Mouse (Mus musculus) limb, embryonic 11.5 days (tissue): ENCODE results near the gene Draxin. TPM values are rescaled to one million over a fixed set of nuclear protein-coding genes. Genes with fewer than 3 reads are reported as not detected.

Experiments used
- ATAC-seq: fragments of 200-750 bp; cut with Nextera tagmentation; 2 replicates; pipeline ENCODE4 v1.8.0; 2017; ENCODE audit warnings: low read depth; ENCODE audit not compliant: insufficient number of reproducible peaks, low FRiP score, low TSS enrichment
- DNase-seq: peaks from one replicate; pipeline ENCODE4 v3.0.0-alpha.2; 2015; ENCODE audit warnings: low spot score
- H3K27ac ChIP-seq: fragments of 300-500 bp; sonication (generic); replicated peaks from 2 replicates; pipeline ENCODE4 v1.5.1; 2014; ENCODE audit warnings: low read depth, mild to moderate bottlenecking, low read length
- H3K27me3 ChIP-seq: fragments of 300-500 bp; sonication (generic); 2 replicates; pipeline ENCODE4 v1.6.1; 2014; ENCODE audit warnings: mild to moderate bottlenecking, low read length, mixed read lengths; ENCODE audit not compliant: control insufficient read depth, insufficient read depth
- H3K36me3 ChIP-seq: fragments of 300-500 bp; sonication (generic); 2 replicates; pipeline ENCODE4 v1.6.1; 2014; ENCODE audit warnings: mild to moderate bottlenecking, low read length, moderate library complexity, mixed read lengths; ENCODE audit not compliant: control insufficient read depth, insufficient read depth
- H3K4me1 ChIP-seq: fragments of 300-500 bp; sonication (generic); 2 replicates; pipeline ENCODE4 v1.6.1; 2014; ENCODE audit warnings: low read length, mixed read lengths; ENCODE audit not compliant: control insufficient read depth, insufficient read depth
- H3K4me2 ChIP-seq: fragments of 300-500 bp; sonication (generic); 2 replicates; pipeline ENCODE4 v1.6.1; 2014; ENCODE audit warnings: low read depth, mild to moderate bottlenecking, moderate library complexity; ENCODE audit not compliant: severe bottlenecking
- H3K4me3 ChIP-seq: fragments of 300-500 bp; sonication (generic); 2 replicates; pipeline ENCODE4 v1.5.1; 2014; ENCODE audit warnings: low read depth, low read length
- H3K9ac ChIP-seq: fragments of 300-500 bp; sonication (generic); 2 replicates; pipeline ENCODE4 v1.6.1; 2014; ENCODE audit warnings: mild to moderate bottlenecking, low read length
- H3K9me3 ChIP-seq: fragments of 300-500 bp; sonication (generic); 2 replicates; pipeline ENCODE4 v1.6.1; 2016; ENCODE audit warnings: low read length; ENCODE audit not compliant: control insufficient read depth
- WGBS: fragments of 180-500 bp; shearing (Covaris S2); extraction: QIAGEN DNeasy Blood & Tissue Kit; methylation state at CpG from one replicate; pipeline ENCODE4 v1.1.7; 2014; 5-methylcytosine and 5-hydroxymethylcytosine counted together
- polyA plus RNA-seq: library from polyadenylated mRNA; unstranded; fragments of >200 nt; fragmentation: Nextera tagmentation; extraction: Ambion mirVana; gene quantifications from 2 replicates; pipeline ENCODE4 v1.2.1, GENCODE M21; 2014

Gene Draxin
- polyA plus RNA-seq, 1 experiment from 2014 or later = 2.5 TPM

- no peak overlapping the region for H3K4me3 ChIP-seq
- no peak overlapping the region for H3K9ac ChIP-seq
- H3K36me3 ChIP-seq = no peaks in the 10 kb centered on the region
- no peak overlapping the region for H3K4me2 ChIP-seq
- H3K27me3 ChIP-seq = no peaks in the 10 kb centered on the region
- DNase-seq (no peak), ATAC-seq (no peak)
- H3K4me1 ChIP-seq = 0 out of 2 replicates have a peak, but pooled peaks cover 2% of the 10 kb centered on the region
- no peak overlapping the region for H3K27ac ChIP-seq
- no peaks in the 10 kb centered on the region for H3K9me3 ChIP-seq
- WGBS = 80% methylated on average over 9 of the region's 9 CpGs
These were observed 60.8 kb downstream of the Draxin start for GRCm38 (mm10) chr4:148069602-148070218.

GRCm38 (mm10) chr4:148067346-148067745 lies 63.2 kb downstream of the Draxin start:
- no peak overlapping the region for H3K4me2 ChIP-seq
- DNase-seq (no peak), ATAC-seq (no peak)
- H3K4me1 ChIP-seq = 0 out of 2 replicates have a peak, but pooled peaks cover 2% of the 10 kb centered on the region
- no peak overlapping the region for H3K9ac ChIP-seq
- no peak overlapping the region for H3K4me3 ChIP-seq
- no peaks in the 10 kb centered on the region for H3K27me3 ChIP-seq
- 87% methylated on average over 8 of the region's 8 CpGs for WGBS
- no peaks in the 10 kb centered on the region for H3K9me3 ChIP-seq
- no peaks in the 10 kb centered on the region for H3K36me3 ChIP-seq
- no peak overlapping the region for H3K27ac ChIP-seq

DNA sequence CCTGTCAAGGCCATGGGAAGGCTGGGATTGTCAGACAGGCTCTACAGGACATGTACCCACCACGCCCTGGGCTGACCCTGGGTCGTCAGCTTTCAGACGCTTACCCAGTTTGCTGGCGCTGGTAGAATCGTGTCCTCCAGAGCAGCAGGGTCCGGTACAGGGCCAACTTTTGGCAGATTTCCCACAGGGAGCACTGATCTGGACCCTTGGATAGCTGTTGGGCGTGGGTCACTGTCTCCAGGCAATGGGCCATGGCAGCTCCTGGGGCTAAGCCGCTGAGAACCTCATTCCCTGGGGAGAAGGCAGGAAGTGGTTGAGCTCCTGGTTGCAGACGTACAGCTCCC lies 64.1 kb downstream of the Draxin start:
- Histone ChIP-seq H3K9ac (no peak overlapping the region), H3K4me2 (no peak overlapping the region), H3K4me3 (no peak overlapping the region), H3K27ac (no peak overlapping the region), H3K36me3 (no peaks in the 10 kb centered on the region), H3K4me1 (0 out of 2 replicates have a peak, but pooled peaks cover 2% of the 10 kb centered on the region), H3K27me3 (no peaks in the 10 kb centered on the region), H3K9me3 (no peaks in the 10 kb centered on the region)
- DNase-seq = no peak
- WGBS = 74% methylated on average over 9 of the region's 9 CpGs
- no peak for ATAC-seq

DNA sequence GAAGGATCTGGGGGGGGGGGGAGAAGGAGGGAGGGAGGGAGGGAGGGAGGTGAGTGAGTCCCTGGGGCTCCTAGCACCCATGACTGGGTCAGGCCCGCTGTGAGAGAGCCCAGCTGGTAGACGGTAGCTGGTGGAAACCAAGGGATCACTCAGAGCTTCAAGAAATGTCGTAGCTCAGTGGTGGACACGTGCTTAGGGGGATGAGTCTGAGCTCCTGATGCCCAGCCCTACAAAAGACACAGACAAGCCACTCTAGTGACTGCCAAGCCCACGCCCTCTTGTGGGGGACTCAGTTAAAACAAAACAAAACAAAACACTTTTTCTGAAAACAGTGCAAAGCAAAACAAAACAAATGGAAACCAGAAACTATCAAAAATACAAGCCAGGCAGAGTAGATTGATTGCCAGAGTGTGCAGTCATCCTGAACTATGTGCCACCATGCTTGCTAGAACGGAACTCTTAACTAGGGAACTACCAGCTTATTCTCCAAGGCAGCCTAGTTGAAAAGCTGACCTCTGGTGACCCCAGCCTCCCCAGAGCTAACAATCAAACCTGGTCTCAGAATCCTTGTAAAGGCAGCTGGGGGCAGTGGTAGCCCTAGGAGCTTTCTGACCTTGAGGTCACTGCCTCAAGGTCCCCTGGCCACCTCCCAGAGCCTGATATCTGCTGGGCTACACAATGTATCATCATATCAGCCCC lies 64.6 kb downstream of the Draxin start:
- H3K4me1 ChIP-seq = 0 out of 2 replicates have a peak, but pooled peaks cover 2% of the 10 kb centered on the region
- no peak overlapping the region for H3K4me2 ChIP-seq
- no peak for DNase-seq
- H3K9me3 ChIP-seq = no peaks in the 10 kb centered on the region
- no peaks in the 10 kb centered on the region for H3K36me3 ChIP-seq
- WGBS = 55% methylated on average over 6 of the region's 6 CpGs
- ATAC-seq = no peak
- no peak overlapping the region for H3K27ac ChIP-seq
- no peak overlapping the region for H3K4me3 ChIP-seq
- H3K9ac ChIP-seq = no peak overlapping the region
- H3K27me3 ChIP-seq = no peaks in the 10 kb centered on the region

- Histone ChIP-seq H3K9ac (no peak overlapping the region), H3K4me1 (0 out of 2 replicates have a peak, but pooled peaks cover 1% of the 10 kb centered on the region), H3K27me3 (no peaks in the 10 kb centered on the region), H3K27ac (no peak overlapping the region), H3K4me3 (no peak overlapping the region), H3K36me3 (peaks cover 7% of the 10 kb centered on the region), H3K9me3 (no peaks in the 10 kb centered on the region), H3K4me2 (no peak overlapping the region)
- DNase-seq (no peak), ATAC-seq (no peak)
- 91% methylated on average over 9 of the region's 9 CpGs for WGBS
These were observed 69.4 kb downstream of the Draxin start for GRCm38 (mm10) chr4:148061086-148061480.

- no peaks in the 10 kb centered on the region for H3K4me1 ChIP-seq
- peak; percentile 55 for DNase-seq
- H3K27ac ChIP-seq = no peak overlapping the region
- H3K9ac ChIP-seq = no peak overlapping the region
- no peaks in the 10 kb centered on the region for H3K9me3 ChIP-seq
- no peak overlapping the region for H3K4me2 ChIP-seq
- H3K36me3 ChIP-seq = peaks cover 11% of the 10 kb centered on the region
- WGBS = 51% methylated on average over 13 of the region's 13 CpGs
- no peaks in the 10 kb centered on the region for H3K27me3 ChIP-seq
- no peak overlapping the region for H3K4me3 ChIP-seq
- ATAC-seq = 0 out of 2 replicates have a peak, but pooled peaks have one; percentile 22
These were observed 70.1 kb downstream of the Draxin start for GRCm38 (mm10) chr4:148060120-148061085.

DNA sequence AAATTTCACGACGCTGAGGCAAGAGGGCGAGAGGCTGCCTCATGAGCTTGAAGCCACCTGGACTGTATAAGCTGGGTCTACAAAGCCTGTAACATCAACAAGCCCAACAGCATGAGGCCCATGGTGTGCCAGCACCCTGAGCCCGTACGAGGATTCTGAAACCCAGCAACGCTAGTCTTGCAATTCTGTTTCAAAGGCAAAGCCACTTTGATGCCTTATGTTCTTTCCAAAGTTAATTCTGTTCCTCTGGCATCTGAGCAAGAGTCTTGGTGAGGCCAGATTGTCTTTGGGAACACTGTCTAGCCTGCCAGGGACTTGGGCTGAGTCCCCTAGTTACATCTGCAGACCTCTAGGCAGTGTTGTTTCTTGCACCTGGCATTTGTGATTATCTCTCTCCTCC lies 71.5 kb downstream of the Draxin start:
- Histone ChIP-seq H3K27me3 (no peaks in the 10 kb centered on the region), H3K4me2 (no peak overlapping the region), H3K4me1 (no peaks in the 10 kb centered on the region), H3K36me3 (peaks cover 15% of the 10 kb centered on the region), H3K4me3 (no peak overlapping the region), H3K27ac (no peak overlapping the region), H3K9ac (no peak overlapping the region), H3K9me3 (no peaks in the 10 kb centered on the region)
- WGBS = 91% methylated on average over 6 of the region's 6 CpGs
- no peak for ATAC-seq
- no peak for DNase-seq

GRCm38 (mm10) chr4:148058218-148058819 lies 72.2 kb downstream of the Draxin start:
- Histone ChIP-seq H3K9ac (no peak overlapping the region), H3K36me3 (peaks cover 18% of the 10 kb centered on the region), H3K27me3 (no peaks in the 10 kb centered on the region), H3K4me2 (no peak overlapping the region), H3K4me1 (no peaks in the 10 kb centered on the region), H3K4me3 (no peak overlapping the region), H3K9me3 (no peaks in the 10 kb centered on the region), H3K27ac (no peak overlapping the region)
- whole genome bisulfite sequencing = 90% methylated on average over 9 of the region's 9 CpGs
- DNase-seq = no peak
- ATAC-seq = no peak
